Comparison of ENCODE assay signal across 21 mouse cellular contexts in the genomic region with DNA sequence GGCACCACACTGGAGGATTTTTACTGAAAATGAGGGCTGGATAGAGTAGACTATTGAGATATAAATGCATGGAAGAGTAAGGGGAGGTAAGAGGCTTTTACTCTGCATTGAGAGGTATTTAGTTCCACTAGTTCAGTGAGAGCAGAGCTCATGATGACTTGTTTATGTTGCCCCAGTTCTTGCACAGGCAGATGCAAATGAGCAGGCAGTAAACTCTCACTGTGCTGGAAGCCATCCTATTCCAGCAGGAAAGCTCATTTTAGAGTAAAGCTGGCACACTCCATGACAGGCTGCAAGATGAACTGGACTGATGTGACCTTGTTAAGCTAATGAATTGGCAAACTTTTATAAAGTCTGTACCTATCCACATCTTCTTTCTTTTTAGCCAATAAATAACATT.
"Had no signal": no experiment of that assay in that cellular context is flagged by ENCODE, and none has a peak within 500 bp of the region (broad histone marks: within the 10 kb centered on the region; RNA-seq: fewer than 3 reads in every experiment).

No protein-coding gene starts in this region.

- H3K4me1 ChIP-seq: kidney, embryonic 15.5 days; limb, embryonic 12.5 days; limb, embryonic 15.5 days; midbrain, embryonic 13.5 days; neural tube, embryonic 13.5 days; stomach, embryonic 15.5 days had no signal

- H3K9ac ChIP-seq: kidney, embryonic 15.5 days; limb, embryonic 12.5 days; limb, embryonic 15.5 days; liver, embryonic 14.5 days; liver, postnatal 0 days; lung, embryonic 14.5 days; midbrain, embryonic 13.5 days; neural tube, embryonic 13.5 days; stomach, embryonic 15.5 days had no signal

- DNase-seq: kidney, adult 8-10 months; kidney, postnatal 10 days; kidney, postnatal 36 days; left cerebral cortex, postnatal 4 days; liver, postnatal 0 days; lung, embryonic 14.5 days; retina, postnatal 1 day; right cerebral cortex, postnatal 4 days; thymus, adult 18-20 months; thymus, postnatal 36 days had no signal

- H3K9me3 ChIP-seq: kidney, embryonic 15.5 days; limb, embryonic 12.5 days; limb, embryonic 15.5 days; midbrain, embryonic 13.5 days; neural tube, embryonic 13.5 days; stomach, embryonic 15.5 days had no signal

- ATAC-seq: liver, postnatal 0 days; lung, postnatal 0 days; midbrain, embryonic 13.5 days had no signal

- H3K36me3 ChIP-seq: kidney, embryonic 15.5 days; limb, embryonic 12.5 days; limb, embryonic 15.5 days; midbrain, embryonic 13.5 days; neural tube, embryonic 13.5 days; stomach, embryonic 15.5 days had no signal

- H3K4me3 ChIP-seq: kidney, embryonic 15.5 days; limb, embryonic 12.5 days; limb, embryonic 15.5 days; midbrain, embryonic 13.5 days; myocyte; neural tube, embryonic 13.5 days; stomach, embryonic 15.5 days had no signal

- H3K27me3 ChIP-seq: kidney, embryonic 15.5 days; limb, embryonic 12.5 days; limb, embryonic 15.5 days; midbrain, embryonic 13.5 days; neural tube, embryonic 13.5 days; stomach, embryonic 15.5 days had no signal

- H3K27ac ChIP-seq: kidney, embryonic 15.5 days; limb, embryonic 12.5 days; limb, embryonic 15.5 days; liver, embryonic 14.5 days; macrophage; midbrain, embryonic 13.5 days; neural tube, embryonic 13.5 days; stomach, embryonic 15.5 days had no signal

- H3K4me2 ChIP-seq: kidney, embryonic 15.5 days; limb, embryonic 12.5 days; limb, embryonic 15.5 days; liver, embryonic 11.5 days; lung, embryonic 14.5 days; midbrain, embryonic 13.5 days; neural tube, embryonic 13.5 days; stomach, embryonic 15.5 days had no signal
